Mouse (Mus musculus) heart, postnatal 14 days (tissue): ENCODE data around the gene Arl15. TPM values are rescaled to one million over a fixed set of nuclear protein-coding genes. Genes with fewer than 3 reads are reported as not detected.
A peak's percentile ranks its signal among the peaks of the same experiment; 100 is the strongest.

Experiments used
- DNase-seq, 2 experiments: peaks; one replicate each; pipeline ENCODE4 v3.0.0; 2021 to 2022
- intact Hi-C: fragments of 180-260 bp; cut with DNase I; formaldehyde crosslinking; loops from one replicate; pipeline ENCODE4 v1.15.1; 2025
- total RNA-seq, 2 experiments: library from RNA; stranded (reverse); gene quantifications; 2 replicates each; pipeline ENCODE4 v1.2.3; 2021

Gene Arl15
- total RNA-seq, 2 experiments from 2014 or later = 11.9 to 14.7 TPM

GRCm38 (mm10) chr13:113842411-113843309 is 48.4 kb downstream of the Arl15 start:
- intact Hi-C loops = no loop called here
- DNase-seq = no peak

DNA sequence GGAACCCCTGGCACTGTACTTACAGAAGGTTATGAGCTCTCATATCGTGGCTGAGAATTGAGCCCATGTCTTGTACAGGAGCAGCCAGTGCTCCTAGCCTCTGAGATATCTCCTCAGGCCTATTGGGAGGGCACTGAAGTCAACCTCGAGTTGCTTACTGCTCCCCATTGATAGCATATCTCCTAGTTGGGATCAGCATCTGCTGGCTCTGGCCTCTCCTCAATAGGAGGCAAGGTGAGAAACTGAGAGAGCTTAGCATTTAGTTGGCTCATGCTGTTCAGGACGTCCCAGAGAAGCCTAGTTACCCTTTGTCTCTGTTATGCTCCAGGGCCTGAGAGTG is 49.0 kb downstream of the Arl15 start:
- intact Hi-C loops = no loop called here
- DNase-seq = no peak

DNA sequence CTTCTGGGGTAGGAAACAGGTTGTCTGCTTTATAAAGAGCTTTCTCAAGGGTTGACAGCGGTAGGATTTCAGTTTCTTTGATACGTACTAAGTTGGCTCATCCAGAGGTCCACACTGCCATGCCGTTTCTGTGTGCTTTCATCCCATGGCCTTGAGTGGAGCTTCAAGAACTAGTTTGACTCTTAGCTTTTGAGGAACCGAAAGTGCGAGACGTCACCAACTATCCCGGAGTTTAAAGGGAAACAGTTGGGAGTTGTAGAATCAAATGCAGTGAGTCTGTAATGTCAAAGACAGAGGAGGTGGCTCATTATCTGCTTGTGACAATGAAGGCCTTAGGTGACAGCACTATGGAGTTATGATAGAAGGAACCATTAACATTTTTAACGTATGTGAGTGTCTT is 49.6 kb downstream of the Arl15 start:
- no peak for DNase-seq
- intact Hi-C loops = no loop called here

DNA sequence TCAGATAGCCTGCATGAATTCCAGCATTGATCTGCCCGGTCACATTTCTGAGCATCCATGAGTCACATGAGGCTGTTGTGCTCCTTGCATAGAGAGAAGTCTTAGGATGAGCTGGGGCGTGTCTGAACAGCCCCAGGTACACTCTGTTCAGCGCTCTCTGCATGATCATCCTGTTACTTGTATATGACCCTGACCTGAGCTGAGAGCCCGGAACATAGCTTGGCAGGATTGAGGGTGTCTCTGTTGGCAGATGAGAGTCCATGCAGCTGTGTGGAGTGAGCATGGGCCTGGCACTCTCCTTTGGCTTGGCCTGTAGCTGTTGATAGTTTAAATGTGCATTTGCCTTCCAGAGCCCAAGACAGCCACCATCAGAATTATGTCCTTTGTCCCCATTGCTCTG is 50.4 kb downstream of the Arl15 start:
- no peak for DNase-seq
- intact Hi-C loops = no loop called here

DNA sequence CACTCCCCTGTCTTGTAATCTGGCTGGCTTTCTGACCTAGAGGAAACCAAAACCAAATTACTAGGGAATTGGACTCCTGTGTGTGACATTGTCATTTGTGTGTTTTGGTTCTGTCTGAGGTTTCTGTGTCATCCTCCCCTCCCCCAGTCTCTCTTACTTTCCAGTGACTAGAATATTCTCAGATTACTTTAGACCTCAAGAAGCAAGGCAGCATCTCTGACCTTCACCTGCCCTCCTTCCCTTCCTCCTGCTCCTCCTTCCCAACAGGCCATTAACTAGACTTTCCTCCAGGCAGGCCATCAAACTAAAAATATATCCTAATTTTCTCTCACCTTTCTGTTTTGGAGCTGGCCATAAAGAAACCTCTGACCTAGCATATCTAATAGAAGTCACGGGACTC is 50.9 kb downstream of the Arl15 start:
- DNase-seq = no peak
- intact Hi-C loops = no loop called here

DNA sequence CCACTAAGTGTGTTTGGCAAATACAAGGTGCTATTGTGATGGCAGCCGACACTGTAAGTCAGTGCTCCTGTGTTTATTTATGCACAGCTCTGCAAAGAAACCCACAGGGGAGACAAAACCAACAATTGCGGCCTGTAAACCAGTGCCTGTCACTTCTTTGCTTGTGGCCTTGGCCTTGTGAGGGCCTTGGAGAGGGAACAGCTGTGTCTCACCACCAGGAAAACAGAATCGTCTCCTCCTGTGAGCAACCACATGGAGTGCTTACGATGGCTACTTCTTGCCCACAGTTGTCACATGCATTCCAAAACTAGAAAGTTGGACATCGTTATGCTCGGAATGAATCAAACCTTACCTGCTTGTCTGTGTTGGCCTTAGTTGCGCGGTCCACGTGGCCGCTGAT is 52.1 kb downstream of the Arl15 start:
- no peak for DNase-seq
- intact Hi-C loops = no loop called here

DNA sequence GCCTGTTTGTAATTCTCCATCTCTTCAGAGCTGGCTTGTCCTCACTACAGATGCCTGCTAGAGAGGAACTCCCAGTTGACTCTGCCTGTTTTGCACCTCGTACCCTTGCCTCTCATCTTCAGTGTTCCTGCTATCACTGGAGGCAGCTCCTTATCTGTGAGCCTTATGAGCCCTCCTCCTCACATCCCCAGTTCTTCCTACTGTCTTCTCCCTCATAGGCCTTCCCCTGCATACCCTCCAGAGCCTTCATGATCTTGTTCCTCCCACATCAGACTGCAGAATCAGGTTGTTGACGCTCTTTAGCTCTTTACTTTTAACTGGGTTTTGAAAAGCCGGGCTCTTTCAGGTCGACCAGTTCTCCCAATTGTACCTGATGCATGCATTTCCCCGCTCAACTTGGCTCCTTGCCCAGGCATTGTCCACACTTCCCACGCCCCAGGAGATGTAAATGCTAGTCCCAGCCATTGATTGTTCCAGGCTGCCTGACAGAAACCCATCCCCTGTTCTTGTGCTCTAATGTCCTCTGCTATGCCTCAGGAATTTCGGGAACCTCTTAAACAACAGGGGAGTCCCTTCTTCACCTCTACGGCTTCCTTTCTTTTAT is 56.2 kb downstream of the Arl15 start:
- intact Hi-C loops = no loop called here
- peak; percentile 60 to 63 for DNase-seq

- intact Hi-C loops = no loop called here
- DNase-seq = no peak
Observed at GRCm38 (mm10) chr13:113851602-113852375, 57.5 kb downstream of the Arl15 start.

GRCm38 (mm10) chr13:113852376-113852666 is 58.0 kb downstream of the Arl15 start:
- intact Hi-C loops = no loop called here
- DNase-seq = no peak

DNA sequence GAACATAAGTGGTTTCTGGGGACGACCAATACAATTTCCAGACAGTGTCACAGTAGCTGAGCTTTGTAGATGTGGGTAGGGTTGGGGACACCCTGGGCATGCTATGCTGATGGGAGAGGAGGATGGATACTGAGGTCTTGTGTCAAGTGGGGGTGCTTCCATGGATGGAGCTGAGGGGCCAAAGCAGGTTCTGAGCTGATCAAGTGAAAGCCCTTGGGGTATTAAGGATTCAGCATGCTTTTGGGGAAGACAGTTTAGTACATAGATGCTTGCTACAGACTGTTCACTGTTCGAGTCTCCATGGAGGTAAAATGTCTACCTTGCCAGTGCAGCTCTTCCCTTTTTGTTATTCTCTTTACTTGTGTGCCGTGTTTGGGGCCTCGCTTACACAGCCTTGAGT is 59.8 kb downstream of the Arl15 start:
- intact Hi-C loops = no loop called here
- no peak for DNase-seq

DNA sequence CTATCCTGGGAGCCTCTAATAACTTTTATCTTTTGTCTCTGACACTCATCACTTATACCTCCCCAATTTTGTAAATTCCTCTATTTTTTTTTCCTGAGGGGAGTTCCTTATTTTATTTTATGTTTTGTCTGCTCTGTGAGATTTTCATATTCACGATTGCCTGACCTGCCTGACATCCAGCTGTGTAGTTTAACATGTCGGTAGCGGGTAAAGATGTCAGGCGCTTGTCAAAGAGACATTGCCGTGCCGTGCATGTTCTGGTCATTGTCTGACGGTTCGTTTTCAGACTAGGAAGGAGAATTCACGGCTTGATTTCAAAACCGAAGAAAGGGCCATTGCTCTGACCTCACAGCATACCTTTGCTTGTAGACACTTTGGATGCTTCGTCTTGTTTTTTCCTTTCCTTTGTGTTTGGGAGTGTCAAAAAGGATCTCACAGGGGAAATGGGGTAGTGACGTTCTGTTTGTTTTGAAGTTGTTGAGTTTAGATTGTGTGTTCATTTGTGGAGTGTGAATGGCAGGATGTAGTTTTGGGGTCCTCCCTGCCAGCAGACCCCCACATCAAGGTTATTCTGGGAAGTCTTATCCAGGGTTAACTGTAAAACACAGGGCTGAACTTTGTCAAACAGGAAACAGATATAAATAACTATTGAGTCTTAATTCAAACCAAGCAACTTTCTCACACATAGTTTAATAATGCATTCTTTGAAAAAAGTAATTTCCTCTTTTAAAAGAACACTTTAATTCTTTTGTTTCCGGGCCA is 60.4 kb downstream of the Arl15 start:
- intact Hi-C loops = no loop called here

DNA sequence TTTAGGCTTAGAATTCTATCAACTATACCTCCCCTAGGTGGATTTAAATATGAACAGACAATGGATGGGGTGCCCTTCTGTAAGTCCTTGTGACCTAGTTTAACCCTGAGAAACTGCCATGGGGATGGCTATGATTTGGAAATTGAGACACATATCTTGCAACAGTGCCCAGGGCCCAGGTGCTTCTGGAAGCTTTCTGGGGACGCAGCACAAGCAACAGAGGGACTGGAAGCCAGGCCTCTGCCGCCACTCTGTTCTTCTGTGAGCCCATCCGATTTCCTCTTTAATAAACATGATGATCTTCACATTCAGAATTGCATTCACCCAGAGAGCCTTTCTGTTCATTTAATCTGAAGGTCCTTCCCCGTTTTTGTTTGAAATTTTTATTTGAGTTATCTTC is 62.6 kb downstream of the Arl15 start:
- DNase-seq = no peak
- intact Hi-C loops = no loop called here

More for the DNA sequence above, 60.4 kb downstream of the Arl15 start:
- no peak for DNase-seq

- intact Hi-C loops = no loop called here
- no peak for DNase-seq
Observed at GRCm38 (mm10) chr13:113858667-113859391, 64.5 kb downstream of the Arl15 start.

GRCm38 (mm10) chr13:113859392-113859776 is 65.1 kb downstream of the Arl15 start:
- no peak for DNase-seq
- intact Hi-C loops = no loop called here

DNA sequence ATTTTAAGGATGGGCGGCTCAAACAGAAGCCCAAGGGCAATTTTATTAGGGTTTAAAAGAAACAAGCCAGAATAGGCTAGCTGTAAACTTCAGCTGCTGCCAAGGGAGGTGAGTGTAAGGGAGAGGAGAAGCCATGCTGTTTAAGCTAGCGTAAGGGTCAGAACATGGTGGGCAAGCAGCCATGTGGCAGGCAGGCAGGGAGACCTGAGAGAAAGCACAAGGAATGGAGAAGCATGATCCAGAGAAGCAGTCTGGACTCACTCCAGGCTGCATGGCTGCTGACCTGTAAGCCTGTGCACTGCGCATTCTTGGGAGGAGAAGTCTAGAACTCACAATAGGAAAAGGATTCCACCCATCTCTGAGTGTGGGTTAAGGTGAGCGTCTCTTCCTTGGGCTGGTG is 66.5 kb downstream of the Arl15 start:
- intact Hi-C loops = loop anchor here (10.0 kb wide), 1 partner anchor 536 kb away; no protein-coding TSS in a partner anchor

DNA sequence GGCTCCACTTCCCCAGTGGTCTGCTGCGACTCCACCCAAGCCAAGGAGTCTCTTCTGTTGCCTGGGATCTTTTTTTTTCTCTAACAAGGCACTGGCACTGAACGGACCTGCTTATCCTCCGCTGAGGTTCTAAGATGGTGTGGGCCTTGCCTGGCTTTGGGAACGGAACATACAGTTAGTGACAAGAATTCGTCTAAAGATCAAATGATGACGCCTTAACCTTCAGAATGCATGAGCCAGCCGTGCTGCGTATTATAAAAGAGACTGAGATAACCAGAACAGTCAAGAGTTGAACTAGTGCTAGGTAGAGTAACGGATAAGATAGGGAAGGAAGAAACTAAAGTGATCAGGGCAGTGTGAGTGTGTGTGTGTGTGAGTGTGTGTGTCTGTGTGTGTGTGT is 66.9 kb downstream of the Arl15 start:
- intact Hi-C loops = loop anchor here (10.0 kb wide), 1 partner anchor 536 kb away; no protein-coding TSS in a partner anchor
- no peak for DNase-seq

More for the DNA sequence above, 66.5 kb downstream of the Arl15 start:
- no peak for DNase-seq

DNA sequence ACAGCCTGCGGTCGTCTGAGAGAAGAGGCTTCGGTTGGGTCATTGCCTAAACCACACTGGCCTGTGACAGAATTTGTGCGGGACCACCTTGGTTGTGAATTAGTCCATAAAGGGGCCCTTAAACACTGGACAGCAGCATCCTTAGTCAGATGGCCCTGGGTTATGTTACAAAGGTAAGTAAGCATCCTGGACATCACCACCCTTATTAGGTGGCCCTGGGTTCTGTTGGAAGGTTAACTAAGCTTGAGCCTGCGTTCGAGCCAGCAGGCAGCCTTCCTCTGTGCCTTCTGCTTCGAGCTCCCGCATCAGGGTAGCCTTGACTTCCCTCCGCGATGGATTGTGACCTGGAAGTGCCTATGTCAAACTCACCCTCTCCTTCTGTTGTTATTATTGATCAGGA is 68.6 kb downstream of the Arl15 start:
- intact Hi-C loops = loop anchor here (10.0 kb wide), 1 partner anchor 538 kb away; no protein-coding TSS in a partner anchor

DNA sequence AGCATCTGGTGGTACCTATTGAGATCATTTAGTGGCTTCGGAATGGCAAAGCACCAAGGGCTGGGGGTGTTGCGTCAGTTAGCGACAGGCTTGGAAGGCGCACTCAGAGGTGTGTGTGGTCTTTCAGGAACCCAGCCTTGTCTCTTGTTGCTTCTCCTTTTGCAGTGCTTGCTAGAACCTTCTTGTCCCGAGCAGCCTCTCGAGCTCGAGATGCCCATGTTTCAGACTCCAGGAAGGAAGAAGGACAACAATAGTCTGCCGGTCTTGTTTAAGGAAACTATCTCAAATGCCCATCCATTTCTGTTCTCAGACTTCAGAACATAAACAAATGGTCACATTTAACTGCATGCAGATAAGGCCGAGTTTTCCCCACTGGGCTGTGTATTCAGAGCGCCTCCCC is 69.4 kb downstream of the Arl15 start:
- no peak for DNase-seq
- intact Hi-C loops = loop anchor here (2.0 to 10.0 kb wide), 2 partner anchors 69 to 539 kb away; partner anchors contain the start of gene Arl15

More for the DNA sequence above, 68.6 kb downstream of the Arl15 start:
- DNase-seq = no peak

- intact Hi-C loops = loop anchor here (2.0 to 10.0 kb wide), 2 partner anchors 69 to 539 kb away; partner anchors contain the start of gene Arl15
Observed at GRCm38 (mm10) chr13:113864278-113864677, 70.0 kb downstream of the Arl15 start.

GRCm38 (mm10) chr13:113864893-113865292 is 70.6 kb downstream of the Arl15 start:
- intact Hi-C loops = loop anchor here (1.0 to 10.0 kb wide), 4 partner anchors 70 to 598 kb away; partner anchors contain the start of gene Arl15
- peak; percentile 72 to 83 for DNase-seq

More at GRCm38 (mm10) chr13:113864278-113864677, 70.0 kb downstream of the Arl15 start:
- DNase-seq = no peak
